Mouse (Mus musculus) neural tube, embryonic 15.5 days (tissue): ENCODE data around the gene Tbc1d2b. TPM values are rescaled to one million over a fixed set of nuclear protein-coding genes. Genes with fewer than 3 reads are reported as not detected.

ENCODE experiments used
- ATAC-seq: fragments of 200-750 bp; cut with Nextera tagmentation; 2 replicates; pipeline ENCODE4 v1.8.0; 2017; ENCODE audit warnings: mild to moderate bottlenecking, moderate TSS enrichment, moderate library complexity; ENCODE audit not compliant: low FRiP score
- H3K27ac ChIP-seq: fragments of 300-500 bp; sonication (generic); replicated peaks from 2 replicates; pipeline ENCODE4 v1.5.1; 2015; ENCODE audit warnings: mild to moderate bottlenecking, inconsistent platforms
- H3K27me3 ChIP-seq: fragments of 300-500 bp; sonication (generic); replicated peaks from 2 replicates; pipeline ENCODE4 v1.6.1; 2015; ENCODE audit warnings: inconsistent platforms
- H3K36me3 ChIP-seq: fragments of 300-500 bp; sonication (generic); 2 replicates; pipeline ENCODE4 v1.6.1; 2015; ENCODE audit warnings: inconsistent platforms
- H3K4me1 ChIP-seq: fragments of 300-500 bp; sonication (generic); 2 replicates; pipeline ENCODE4 v1.6.1; 2015; ENCODE audit warnings: inconsistent platforms
- H3K4me2 ChIP-seq: fragments of 300-500 bp; sonication (generic); 2 replicates; pipeline ENCODE4 v1.6.1; 2015; ENCODE audit warnings: inconsistent platforms, mild to moderate bottlenecking, moderate library complexity
- H3K4me3 ChIP-seq: fragments of 300-500 bp; sonication (generic); replicated peaks from 2 replicates; pipeline ENCODE4 v1.5.1; 2015; ENCODE audit warnings: mild to moderate bottlenecking, inconsistent platforms
- H3K9ac ChIP-seq: fragments of 300-500 bp; sonication (generic); replicated peaks from 2 replicates; pipeline ENCODE4 v1.6.1; 2015; ENCODE audit warnings: mild to moderate bottlenecking, inconsistent platforms
- H3K9me3 ChIP-seq: fragments of 300-500 bp; sonication (generic); replicated peaks from 2 replicates; pipeline ENCODE4 v1.6.1; 2016; ENCODE audit warnings: inconsistent platforms
- WGBS: fragments of 180-500 bp; shearing (Covaris S2); methylation state at CpG from one replicate; pipeline ENCODE4 v1.1.7; 2015; ENCODE audit warnings: mixed read lengths; 5-methylcytosine and 5-hydroxymethylcytosine counted together
- polyA plus RNA-seq: library from polyadenylated mRNA; unstranded; fragments of >200 nt; fragmentation: Nextera tagmentation; extraction: Ambion mirVana; gene quantifications from 2 replicates; pipeline ENCODE4 v1.2.1, GENCODE M21; 2015

Gene Tbc1d2b
- polyA plus RNA-seq, 1 experiment from 2014 or later, result 6.1 TPM

DNA sequence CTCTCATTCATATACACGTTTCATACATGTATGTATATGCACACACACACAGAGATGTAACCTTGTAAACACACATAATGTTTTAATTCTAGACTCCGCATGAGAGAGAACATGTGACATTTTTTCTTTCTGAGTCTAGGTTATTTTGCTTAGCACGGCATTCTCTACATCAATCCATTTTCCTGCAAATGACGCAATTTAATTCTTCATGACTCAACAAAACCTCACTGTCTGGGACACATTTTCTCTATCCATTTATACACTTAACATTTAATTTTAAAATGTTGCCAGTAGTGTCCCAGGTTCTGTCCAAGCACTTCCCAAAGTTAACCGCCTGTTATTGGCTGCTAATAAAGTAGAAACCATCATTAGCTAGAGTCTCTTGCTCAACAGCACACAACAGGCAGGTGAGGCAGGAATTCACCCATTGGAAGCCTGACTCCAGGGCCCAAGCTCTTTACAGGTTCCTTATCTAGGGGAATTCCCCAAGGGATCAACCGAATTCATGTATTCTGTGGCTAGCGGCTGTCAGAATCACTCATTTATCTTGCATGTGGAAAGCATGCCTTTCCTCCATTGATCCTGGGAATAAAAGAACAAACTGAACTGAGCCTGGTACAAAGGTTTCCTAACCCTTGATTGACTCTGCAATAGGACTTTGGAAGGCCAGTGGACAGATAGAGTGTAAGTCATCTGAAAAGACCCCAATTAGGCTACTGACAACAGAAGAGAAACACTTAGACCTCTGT, 7.8 kb downstream of the Tbc1d2b start:
- Histone ChIP-seq H3K4me1 (peaks cover 3% of the 10 kb centered on the region; the same call in 1 of the 2 replicates), H3K4me3 (no peak overlapping the region), H3K27me3 (no peaks in the 10 kb centered on the region), H3K36me3 (no peaks in the 10 kb centered on the region), H3K27ac (no peak overlapping the region), H3K9ac (no peak overlapping the region), H3K4me2 (no peak overlapping the region), H3K9me3 (no peaks in the 10 kb centered on the region)
- ATAC-seq, result no peak
- 90% methylated on average over 7 of the region's 7 CpGs for WGBS

DNA sequence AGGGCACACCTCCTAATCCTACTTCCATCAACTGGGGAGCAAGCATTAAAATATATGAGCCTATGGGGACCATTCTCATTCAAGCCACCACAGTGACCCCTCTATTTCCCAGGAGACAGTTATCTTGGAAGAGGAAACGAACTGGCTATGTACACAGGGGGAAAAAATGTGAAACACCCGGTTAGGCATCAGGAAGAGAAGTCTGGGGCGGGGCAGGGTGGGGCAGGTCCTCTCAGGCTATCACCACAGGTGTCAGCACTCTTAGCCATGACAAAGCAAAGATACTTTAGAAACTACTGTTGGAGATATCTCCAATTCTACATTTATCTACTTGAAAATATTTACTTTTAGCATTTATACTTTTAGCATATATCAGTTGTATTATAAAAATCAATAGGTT, 8.5 kb downstream of the Tbc1d2b start:
- no peaks in the 10 kb centered on the region for H3K9me3 ChIP-seq
- no peak overlapping the region for H3K4me3 ChIP-seq
- no peak overlapping the region for H3K4me2 ChIP-seq
- no peak overlapping the region for H3K27ac ChIP-seq
- no peaks in the 10 kb centered on the region for H3K27me3 ChIP-seq
- no peaks in the 10 kb centered on the region for H3K36me3 ChIP-seq
- H3K4me1 ChIP-seq, result peaks cover 3% of the 10 kb centered on the region; the same call in 1 of the 2 replicates
- H3K9ac ChIP-seq, result no peak overlapping the region
- no peak for ATAC-seq
- WGBS, result 72% methylated on average over 3 of the region's 3 CpGs

DNA sequence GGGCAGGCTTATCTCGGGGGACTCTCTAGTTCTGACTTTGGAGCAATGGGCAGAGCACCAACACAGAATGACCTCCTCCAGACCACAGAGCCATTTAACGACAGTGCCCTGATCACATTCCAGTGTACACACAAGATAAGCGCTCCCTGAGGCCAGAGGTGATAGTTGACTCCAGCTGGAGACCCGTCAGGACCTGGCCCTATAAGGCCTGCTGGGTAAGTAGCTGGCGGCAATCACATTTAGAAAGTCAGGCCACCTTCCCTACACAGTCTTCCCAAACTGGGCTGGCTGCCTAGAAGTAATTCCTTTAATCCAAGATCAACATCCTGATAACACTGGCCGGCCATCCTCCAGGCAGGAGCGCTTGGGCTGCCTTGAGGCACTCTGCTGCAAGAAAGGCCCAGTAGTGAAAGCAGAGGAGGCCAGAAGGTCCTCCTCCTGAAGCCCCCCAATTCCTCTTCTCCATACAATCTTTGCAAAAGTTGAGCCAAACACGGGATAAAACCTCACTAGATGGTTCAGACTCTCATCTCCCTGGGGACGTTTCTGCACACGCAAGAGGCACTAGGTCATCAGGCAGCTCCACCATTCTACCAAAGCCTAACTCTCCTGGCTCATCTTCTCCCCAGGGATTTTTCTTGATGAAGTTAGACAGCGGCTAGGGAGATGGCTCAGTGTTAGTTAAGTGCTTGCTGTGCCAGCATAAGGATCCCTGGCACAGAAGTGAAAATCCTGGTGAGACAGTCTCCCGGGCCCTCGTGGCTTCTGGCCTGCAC, 9.8 kb downstream of the Tbc1d2b start:
- Histone ChIP-seq H3K27ac (no peak overlapping the region), H3K36me3 (no peaks in the 10 kb centered on the region), H3K9me3 (no peaks in the 10 kb centered on the region), H3K9ac (no peak overlapping the region), H3K4me2 (no peak overlapping the region), H3K4me1 (peaks cover 3% of the 10 kb centered on the region; the same call in 1 of the 2 replicates), H3K27me3 (no peaks in the 10 kb centered on the region), H3K4me3 (no peak overlapping the region)
- WGBS, result 77% methylated on average over 13 of the region's 13 CpGs
- no peak for ATAC-seq

DNA sequence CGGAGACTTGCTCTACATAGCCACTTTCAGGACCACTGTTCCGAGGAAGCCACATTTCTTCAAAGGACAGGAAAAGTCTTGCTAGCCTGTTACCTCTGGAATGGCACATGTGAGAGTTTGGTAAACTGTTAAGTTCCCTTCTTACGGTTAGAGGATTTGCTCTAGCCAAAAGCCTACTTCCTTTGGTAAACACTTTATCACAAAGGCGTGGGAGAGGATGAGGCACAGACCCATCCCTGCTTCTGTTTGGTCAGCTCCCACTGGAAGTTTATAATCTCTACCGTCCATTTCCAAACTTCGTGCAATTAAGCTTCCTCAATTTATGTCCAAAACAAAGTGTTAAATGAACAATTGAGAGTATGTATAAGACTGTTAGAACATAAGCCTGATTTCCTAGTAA, 10.5 kb downstream of the Tbc1d2b start:
- no peak overlapping the region for H3K27ac ChIP-seq
- no peak for ATAC-seq
- H3K4me1 ChIP-seq, result peaks cover 3% of the 10 kb centered on the region; the same call in 1 of the 2 replicates
- no peak overlapping the region for H3K4me2 ChIP-seq
- no peaks in the 10 kb centered on the region for H3K27me3 ChIP-seq
- no peaks in the 10 kb centered on the region for H3K9me3 ChIP-seq
- no peak overlapping the region for H3K9ac ChIP-seq
- H3K36me3 ChIP-seq, result no peaks in the 10 kb centered on the region
- H3K4me3 ChIP-seq, result no peak overlapping the region
- WGBS, result 84% methylated on average over 6 of the region's 6 CpGs

DNA sequence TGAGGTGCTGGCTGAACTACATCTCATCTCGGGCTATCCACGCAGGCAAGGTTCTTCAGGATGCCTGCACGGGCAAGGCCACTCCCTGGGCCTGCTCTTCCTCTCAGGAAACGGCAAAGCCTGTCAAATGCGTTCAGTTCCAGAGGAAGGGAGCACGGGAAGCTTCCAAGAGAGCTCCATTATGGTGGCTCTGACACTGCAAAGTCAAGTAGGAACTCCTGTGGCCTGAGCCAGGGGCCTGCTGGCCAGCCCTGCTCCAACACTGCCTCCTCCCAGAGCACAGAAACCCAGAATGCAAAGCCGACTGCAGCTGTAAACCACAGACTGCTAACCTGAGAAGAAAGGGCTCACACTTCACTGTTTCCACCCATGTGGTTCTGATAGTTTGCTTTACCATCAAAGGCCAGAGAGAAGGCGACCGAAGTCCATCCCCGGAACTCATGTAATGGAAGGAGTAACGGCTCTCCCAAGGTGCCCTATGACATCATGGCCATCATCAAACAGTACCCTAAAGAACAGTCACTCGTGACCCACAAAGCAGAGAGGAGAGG, 11.1 kb downstream of the Tbc1d2b start:
- no peak for ATAC-seq
- Histone ChIP-seq H3K27me3 (no peaks in the 10 kb centered on the region), H3K9me3 (no peaks in the 10 kb centered on the region), H3K4me3 (no peak overlapping the region), H3K27ac (no peak overlapping the region), H3K36me3 (no peaks in the 10 kb centered on the region), H3K4me1 (peaks cover 3% of the 10 kb centered on the region; the same call in 1 of the 2 replicates), H3K9ac (no peak overlapping the region), H3K4me2 (no peak overlapping the region)
- WGBS, result 86% methylated on average over 12 of the region's 12 CpGs

DNA sequence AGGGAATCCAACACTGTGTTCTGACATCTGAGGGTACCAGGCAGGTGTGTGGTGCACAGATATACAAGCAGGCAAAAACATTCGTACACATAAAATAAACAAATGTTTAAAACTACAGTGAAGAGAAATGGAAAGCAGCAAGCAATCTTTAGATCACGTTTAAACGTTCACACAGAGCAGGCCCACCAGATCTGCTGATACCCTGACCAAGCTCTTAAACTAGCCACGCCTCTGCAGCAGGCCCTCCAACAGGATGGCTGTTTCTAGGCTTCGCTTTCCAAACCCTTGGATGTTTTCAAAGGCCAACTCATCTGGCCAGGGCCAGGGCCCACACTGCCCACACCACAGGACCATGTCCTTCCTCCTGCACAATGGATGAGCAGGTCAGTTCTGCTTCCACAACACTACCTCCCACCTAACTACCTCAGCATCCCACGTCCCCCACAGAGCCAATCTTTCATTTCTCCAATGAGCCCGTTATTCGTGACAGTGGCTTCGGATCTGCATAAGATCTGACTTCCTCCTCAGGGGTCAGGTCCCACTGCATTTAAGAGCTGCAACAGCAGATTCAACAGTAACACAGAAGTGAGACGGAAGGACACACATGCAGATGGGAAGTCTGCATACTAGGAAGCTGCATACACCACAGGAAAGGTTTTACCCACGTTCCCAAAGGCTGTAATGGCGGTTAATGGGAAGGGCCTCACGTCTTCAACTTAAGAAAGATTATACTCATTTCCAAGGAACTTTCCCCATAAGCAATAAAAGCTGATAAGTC, 12.7 kb downstream of the Tbc1d2b start:
- 88% methylated on average over 13 of the region's 13 CpGs for WGBS
- ATAC-seq, result no peak

DNA sequence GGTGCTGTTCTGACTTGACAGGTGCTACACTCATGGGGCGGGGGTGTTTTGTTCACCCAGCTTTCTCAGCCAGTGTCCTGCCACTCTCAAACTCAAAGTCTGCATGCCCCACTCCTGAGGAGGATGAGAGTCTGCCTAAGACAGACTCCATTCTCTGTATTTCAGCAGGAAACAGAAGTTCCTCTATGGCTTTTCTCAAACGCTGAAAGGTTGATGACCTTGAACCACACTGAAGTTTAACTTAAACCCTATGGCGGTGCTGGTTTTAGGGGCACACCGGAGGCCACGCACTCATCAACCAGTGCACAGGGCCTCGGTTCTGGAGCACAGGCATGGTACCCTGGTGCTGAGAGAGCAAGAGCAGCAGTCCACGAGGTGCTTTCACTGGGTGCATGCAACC, 13.4 kb downstream of the Tbc1d2b start:
- H3K4me3 ChIP-seq, result no peak overlapping the region
- no peak overlapping the region for H3K9ac ChIP-seq
- no peaks in the 10 kb centered on the region for H3K9me3 ChIP-seq
- H3K27ac ChIP-seq, result no peak overlapping the region
- peaks cover 3% of the 10 kb centered on the region; the same call in 1 of the 2 replicates for H3K4me1 ChIP-seq
- H3K27me3 ChIP-seq, result no peaks in the 10 kb centered on the region
- ATAC-seq, result no peak
- no peaks in the 10 kb centered on the region for H3K36me3 ChIP-seq
- 80% methylated on average over 7 of the region's 7 CpGs for WGBS
- H3K4me2 ChIP-seq, result no peak overlapping the region

More for the DNA sequence above, 12.7 kb downstream of the Tbc1d2b start:
- H3K36me3 ChIP-seq, result no peaks in the 10 kb centered on the region
- no peak overlapping the region for H3K4me3 ChIP-seq
- H3K27me3 ChIP-seq, result no peaks in the 10 kb centered on the region
- no peak overlapping the region for H3K27ac ChIP-seq
- H3K4me2 ChIP-seq, result no peak overlapping the region
- H3K9ac ChIP-seq, result no peak overlapping the region
- H3K9me3 ChIP-seq, result no peaks in the 10 kb centered on the region
- H3K4me1 ChIP-seq, result peaks cover 3% of the 10 kb centered on the region; the same call in 1 of the 2 replicates

DNA sequence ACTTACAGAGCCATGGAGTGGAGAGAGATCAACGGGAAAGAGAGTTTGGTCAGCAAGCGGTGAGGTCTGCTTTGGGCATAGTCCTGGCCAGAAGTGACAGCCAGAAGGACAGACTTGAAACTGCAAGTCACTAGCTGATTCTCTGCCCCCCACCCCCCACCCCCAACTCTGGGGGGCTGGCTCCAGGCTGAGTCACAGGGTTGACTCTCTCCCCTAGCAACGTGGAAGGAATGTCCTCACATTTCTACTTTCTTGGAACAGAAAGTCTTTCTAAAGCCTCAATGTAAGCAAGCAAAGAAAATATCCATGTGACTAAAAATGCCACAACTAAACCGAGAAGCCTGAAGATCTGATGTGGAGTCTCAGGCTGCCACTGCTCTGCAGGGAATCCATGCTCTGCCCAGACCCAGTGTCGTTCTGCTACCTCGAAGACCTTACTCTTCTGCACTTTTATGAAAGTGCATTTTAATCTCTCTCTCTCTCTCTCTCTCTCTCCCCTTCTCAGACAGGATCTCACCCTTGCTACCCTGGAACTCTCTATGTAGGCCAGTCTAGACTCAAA, 14.7 kb downstream of the Tbc1d2b start:
- Histone ChIP-seq H3K9ac (no peak overlapping the region), H3K36me3 (no peaks in the 10 kb centered on the region), H3K27ac (no peak overlapping the region; the same call in 1 of the 2 replicates), H3K4me3 (no peak overlapping the region), H3K4me2 (no peak overlapping the region), H3K27me3 (no peaks in the 10 kb centered on the region), H3K4me1 (peaks cover 3% of the 10 kb centered on the region; the same call in 1 of the 2 replicates), H3K9me3 (no peaks in the 10 kb centered on the region)
- peak; percentile 45; the same call in 1 of the 2 replicates for ATAC-seq
- 61% methylated on average over 6 of the region's 6 CpGs for WGBS

DNA sequence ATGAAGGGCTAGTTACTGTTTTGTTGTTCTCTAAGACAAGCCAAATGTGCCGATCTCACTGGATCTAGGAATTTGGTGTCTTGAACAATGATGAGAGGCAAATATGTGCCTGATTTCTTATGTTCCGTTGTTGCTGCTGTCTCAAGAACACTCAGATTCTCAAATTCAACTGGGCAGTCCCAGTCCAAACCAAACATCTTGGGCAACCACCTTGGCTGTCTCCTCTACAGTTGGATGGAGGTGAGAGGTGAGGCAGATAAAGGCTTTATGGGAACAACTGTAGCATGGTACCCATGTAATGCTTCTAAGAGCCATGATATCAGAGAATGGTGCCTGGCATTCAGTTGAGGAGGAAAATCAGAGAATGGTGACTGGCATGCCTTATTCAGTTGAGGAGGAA, 17.4 kb downstream of the Tbc1d2b start:
- no peak overlapping the region for H3K4me3 ChIP-seq
- H3K36me3 ChIP-seq, result no peaks in the 10 kb centered on the region
- no peak overlapping the region for H3K27ac ChIP-seq
- 97% methylated on average over 2 of the region's 2 CpGs for WGBS
- no peak overlapping the region for H3K4me2 ChIP-seq
- no peaks in the 10 kb centered on the region for H3K27me3 ChIP-seq
- no peaks in the 10 kb centered on the region for H3K4me1 ChIP-seq
- no peak for ATAC-seq
- no peaks in the 10 kb centered on the region for H3K9me3 ChIP-seq
- no peak overlapping the region for H3K9ac ChIP-seq

DNA sequence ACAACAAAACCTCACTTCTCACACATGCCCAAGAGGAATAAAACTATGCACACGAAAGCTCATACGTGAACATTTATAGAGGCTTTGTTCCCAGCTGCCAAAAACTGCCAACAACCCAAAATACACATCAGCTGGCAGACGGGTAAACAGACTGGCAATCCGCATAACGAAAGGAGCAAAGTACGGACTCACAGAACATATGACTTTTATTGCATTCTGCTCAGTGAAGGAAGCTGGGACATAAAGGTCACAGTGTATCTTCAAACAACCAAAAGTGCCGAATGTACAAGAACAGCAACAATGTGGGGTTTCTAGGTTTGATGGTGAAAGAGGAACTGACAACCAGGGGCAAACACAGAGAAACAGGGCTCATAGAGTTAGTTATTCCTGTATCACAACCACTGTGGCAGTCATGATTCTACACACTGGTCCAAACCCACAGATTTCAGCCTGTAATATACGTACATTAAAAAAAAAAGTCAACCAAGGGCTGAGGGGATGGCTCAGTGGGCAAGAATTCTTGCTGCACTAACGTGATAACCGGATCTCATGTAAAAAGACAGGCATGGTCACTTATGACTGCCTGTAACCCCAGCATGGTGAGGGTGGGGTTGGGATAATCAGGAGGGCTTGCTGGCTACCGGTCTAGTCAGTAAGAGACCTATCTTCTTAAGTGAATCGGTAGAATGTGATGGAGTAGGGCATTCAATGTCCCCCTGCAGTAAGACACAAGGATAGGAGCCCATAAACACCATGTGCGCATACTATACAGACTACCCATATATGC, 19.4 kb downstream of the Tbc1d2b start:
- no peak overlapping the region for H3K4me3 ChIP-seq
- WGBS, result 88% methylated on average over 13 of the region's 13 CpGs

More for the DNA sequence above, 19.4 kb downstream of the Tbc1d2b start:
- Histone ChIP-seq H3K27ac (no peak overlapping the region), H3K36me3 (no peaks in the 10 kb centered on the region), H3K9me3 (no peaks in the 10 kb centered on the region), H3K4me1 (no peaks in the 10 kb centered on the region), H3K4me2 (no peak overlapping the region), H3K9ac (no peak overlapping the region), H3K27me3 (no peaks in the 10 kb centered on the region)
- no peak for ATAC-seq
